Mouse (Mus musculus) kidney, postnatal 25 days (tissue): Measurements from ENCODE around the gene Irgm1.
A peak's percentile ranks its signal among the peaks of the same experiment; 100 is the strongest.
"Not testable (repeated sequence)": the region's sequence is repeated elsewhere in the genome, so short reads cannot be mapped to it uniquely, and the experiment has no call there.

Experiments used
- DNase-seq, 2 experiments: peaks; one replicate each; pipeline ENCODE4 v3.0.0; 2021; ENCODE audit warnings: mixed read lengths in 2 of 2

The Irgm1 gene

DNA sequence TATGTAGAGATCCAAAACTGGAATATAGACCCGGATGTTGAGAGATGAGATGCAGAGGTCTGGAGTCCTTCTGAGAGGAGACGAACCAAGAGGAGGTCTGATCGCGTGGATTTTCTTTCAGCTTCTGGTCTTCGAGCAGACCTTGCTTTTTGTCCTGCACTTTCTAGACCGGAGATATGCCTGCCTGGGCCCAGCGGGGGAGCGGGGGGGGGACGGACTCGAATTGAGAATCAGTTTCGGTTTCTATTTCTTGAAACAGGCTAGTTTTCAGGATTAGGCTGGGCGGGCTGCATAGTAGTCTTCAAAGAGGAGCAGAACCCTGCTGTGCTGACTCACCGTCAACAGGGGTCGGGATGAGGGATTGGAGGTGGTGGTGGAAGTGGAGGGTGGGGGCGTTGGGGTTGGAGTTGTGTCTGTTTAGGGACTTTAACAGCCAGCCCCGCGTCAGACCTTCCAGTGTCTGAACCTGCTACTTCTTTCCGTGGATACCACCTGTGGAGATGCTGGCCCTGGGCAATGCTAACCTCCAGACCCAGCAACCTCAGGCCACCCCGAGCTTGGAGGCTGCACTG is at the start of gene Irgm1:
TSS of gene Irgm1 (minus strand) at position 483 of the 572 bp plus-strand sequence.
- peak; percentile 88 to 90 for DNase-seq

DNA sequence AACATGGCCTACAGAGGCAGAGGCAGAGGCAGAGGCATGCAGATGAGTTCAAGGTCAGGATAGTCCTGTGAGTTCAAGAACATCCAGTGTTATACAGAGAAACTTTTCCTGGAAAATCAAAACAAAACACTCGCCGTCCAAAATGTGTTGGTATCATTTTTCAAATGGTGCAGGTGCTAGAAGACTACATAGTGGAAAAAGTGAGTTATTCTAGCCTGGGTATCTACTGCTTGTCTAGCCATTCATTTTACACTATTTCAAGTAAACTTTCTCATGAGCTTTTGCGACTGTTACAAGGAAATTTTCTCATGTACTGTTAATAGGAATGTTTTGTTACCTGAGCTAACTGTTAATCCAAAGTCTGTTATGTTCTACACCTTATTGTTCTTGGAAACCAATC is 46.9 kb upstream of the Irgm1 start:
- DNase-seq = no peak

DNA sequence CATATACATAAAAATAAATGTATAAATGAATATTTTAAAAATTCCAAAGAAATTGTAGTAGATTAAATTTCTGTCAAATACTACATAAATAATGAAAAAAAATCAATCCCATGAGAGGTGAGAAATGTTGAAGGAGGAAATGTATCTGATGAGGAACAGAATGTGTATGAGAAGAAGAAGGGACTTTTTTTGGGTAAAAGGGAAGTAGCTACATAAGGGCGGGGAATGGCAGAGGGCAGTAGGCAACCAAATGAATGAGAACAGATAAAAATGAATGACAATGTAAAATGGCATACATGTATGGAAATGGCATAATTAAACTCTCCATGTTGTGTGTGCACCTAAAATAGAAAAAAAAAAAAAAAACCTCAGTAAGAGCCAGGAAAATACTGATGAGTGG is 42.1 kb upstream of the Irgm1 start:
- DNase-seq = no peak

DNA sequence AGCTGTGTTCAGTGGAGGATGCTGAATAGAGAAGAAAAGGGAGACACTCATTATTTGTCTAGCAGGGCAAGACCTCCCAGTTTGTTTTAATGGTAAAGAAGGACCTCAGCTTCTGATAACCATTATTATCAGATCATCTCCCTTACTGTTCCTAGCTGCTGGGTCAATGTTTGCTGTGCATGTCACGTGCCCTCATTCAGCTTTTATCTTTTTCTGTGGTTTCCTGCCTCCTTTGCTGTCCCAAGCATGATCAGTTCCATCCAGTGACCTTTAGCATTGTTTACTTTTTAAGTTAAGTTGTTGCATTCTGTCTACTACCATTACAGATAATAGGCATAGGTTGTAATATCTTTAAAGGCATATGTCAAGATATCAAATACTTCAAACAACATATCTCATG is 37.0 kb upstream of the Irgm1 start:
- no peak for DNase-seq

DNA sequence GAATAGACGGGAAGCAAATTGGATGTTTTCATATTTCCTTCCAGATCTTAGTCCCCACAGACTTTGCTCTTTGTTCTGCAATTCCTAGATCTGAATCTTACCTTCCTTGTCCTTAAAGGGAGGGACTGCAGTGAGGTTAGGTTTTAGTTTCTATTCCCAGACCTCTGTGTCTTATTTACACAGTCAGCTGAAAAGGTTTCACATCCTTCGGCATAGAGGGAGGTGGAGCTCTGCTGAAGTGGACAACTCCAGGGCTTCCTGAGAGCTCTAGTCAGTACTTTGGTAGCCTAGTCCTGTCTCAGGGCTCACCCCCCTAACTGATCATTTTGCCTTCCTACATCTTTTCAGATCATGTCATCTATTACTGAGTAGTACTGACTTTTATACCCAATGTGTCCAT is 30.5 kb upstream of the Irgm1 start, which contains the start of gene Gm5431:
TSS of gene Gm5431 (minus strand) at position 194 of the 400 bp plus-strand sequence.
- no peak for DNase-seq

DNA sequence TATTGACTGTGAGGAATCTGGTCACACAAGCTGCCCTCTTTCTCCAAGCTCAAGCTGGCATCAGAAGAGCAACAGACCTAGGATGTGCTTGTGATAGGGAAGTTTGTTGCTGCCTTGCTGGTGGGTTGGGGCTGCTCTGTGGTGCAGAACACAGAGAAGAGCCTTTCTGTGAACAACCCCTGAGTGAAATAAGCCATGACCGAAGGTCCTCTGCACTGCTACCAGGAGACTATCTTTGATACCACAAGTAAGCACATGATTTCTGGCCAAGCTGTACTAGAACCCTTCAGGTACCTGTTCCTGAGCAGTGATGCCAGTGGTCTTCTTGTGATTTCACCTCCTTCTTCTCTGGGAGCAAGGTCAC is 30.1 kb upstream of the Irgm1 start:
- DNase-seq = not testable (repeated sequence)

DNA sequence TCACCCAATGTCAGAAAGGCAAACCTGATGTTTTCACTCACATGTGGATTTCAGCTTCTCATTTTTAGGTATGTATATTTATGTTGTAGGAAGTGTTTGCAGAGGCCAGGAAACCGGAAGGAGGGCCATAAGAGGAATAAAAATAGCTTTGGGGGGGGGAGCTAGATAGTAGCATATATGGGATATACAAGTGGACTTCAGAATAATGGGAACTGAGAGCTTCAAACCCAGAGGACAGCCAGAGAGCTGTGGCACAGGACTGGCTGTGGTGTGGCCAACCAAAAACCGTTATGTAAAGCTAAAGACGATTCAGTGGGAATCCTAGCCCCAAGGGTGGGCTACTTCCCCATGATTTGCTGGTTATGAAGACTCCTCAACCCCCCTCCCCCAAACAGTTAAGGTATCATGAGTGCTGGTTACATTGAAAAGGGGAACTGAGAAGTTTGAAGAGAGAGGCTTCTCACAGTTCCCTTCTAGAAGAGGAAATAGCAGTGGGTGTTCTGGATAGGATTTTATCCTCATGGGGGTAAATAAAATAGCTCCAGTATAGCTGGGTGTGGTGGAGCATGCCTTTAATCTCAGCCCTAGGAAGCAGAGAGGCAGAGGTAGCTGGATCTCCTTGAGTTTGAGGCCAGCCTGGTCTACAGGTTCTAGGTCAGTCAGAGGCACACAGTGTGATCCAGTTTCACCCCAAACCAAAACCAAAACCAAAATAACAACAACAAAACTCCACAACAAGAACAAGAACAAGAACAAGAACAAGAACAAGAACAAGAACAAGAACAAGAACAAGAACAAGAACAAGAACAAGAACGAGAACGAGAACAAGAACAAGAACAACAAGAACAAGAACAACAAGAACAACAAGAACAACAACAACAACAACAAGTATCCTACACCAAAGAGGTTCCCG is 29.4 kb upstream of the Irgm1 start:
- not testable (repeated sequence) for DNase-seq

DNA sequence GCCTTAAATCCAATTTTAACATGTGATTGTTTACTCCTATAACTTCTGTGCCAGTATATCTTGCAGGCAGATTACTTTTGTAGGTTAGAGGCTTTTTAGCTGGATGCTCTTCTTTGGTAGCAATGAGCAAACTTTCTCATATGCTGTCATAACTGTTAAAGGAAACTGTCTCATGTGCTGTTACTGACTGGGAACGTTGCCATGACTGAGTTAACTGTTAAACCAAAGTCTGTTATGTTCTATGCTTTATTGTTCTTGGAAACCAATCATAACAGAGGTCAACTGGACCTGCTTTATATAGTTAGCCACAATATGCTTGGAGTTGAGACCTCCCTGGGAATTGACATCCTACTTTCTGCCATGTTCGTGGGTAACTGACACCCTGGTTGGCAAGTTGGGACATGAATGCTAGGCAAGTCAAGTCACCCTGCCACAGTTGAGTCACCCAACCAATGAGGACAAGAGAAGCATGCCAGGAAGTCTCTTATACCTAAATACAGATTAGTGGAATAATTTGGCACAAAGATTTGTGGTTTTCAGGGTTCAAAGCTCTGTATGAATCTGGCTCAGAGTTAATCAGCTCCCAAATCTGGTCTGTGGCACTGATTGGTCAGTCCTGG is 27.4 kb upstream of the Irgm1 start:
- DNase-seq = peak in 1 of 2 experiments; percentile 55

DNA sequence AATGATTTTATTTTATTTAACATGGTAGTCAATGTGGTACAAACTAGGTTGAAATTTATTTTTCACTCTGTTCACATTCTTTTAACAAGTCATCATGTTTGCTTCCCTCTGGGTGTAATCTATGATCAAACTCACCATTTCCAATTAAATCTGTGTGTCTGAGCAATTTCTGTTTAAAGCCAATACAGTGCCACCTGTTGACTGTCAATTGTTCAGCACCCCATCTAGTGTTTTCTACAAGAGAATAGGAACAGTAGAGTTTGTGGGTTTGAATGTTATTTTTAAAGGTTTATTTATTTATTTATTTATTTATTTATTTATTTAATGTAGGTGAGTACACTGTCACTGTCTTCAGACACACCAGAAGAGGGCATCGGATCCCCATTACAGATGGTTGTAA is 5.2 kb upstream of the Irgm1 start:
- no peak for DNase-seq

DNA sequence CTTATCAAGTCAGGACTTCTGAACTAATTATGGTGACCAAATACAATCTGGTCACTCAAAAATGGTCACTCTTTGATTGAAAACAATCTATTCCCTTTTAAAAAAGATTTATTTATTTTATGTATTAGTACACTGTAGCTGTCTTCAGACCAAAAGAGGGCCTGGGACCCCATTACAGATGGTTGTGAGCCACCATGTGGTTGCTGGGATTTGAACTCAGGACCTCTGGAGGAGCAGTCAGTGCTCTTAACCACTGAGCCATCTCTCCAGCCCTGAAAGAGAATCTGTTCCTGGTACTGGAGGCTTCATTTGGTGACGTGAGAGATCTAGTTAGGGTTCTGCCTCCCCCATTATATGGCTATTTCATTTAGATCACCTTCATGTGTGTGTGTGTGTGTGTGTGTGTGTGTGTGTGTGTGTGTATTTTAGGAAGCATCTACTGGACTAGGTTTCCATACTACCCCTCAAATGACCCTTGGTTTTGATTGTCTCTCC is 3.9 kb upstream of the Irgm1 start:
- not testable (repeated sequence) for DNase-seq

DNA sequence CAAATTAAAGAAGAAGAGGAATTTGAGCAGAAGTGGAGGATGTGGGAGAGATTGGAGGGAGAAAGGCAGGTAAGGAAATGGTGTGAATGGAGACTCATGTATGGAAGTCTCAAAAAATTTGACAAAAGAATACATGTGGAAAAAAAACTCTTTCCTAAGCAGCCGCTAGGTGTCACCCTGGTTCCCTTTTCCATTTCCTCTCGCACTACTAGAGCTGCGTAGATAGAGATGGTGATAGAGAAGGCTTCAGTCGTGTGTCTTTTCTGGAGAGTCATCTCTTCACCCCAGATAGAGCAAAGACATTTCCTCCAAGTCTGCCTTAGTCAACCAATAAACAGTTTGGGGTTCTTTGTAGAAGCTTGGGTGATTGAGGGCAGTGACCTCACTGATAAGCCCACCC is 3.0 kb upstream of the Irgm1 start:
- peak in 1 of 2 experiments; percentile 69 for DNase-seq

DNA sequence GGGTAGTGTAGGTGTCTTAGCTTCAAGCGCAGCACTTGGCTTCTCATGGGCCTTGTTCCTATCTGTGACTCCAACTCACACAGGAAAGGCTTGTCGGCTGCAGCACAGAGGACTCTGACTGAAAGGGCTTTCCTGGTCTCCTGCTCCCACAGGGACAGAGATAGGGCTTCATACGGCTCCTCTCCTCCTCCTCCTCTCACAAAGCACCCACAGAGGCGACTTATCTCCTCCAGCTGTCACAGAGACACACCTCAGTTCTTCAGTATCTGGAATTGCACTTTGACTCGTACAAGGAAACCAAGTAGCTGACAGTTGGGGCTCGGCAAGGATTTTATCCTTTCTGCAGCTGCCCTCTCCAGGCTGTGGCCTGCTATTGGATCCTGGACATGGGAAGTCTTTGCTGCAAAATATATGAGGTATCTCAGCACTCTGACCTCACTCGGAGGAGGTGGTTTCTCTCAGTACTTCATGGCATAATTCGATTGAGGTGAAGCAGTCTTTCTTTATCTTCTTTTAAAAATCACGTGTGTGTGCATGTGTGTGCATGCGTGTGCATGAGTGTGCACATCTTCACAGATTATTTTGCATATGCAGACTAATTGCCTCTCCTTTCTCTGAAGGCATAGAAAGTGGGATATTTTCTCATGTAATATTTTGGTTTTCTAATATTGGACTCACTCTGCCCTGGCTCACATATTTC is 2.3 kb upstream of the Irgm1 start:
- no peak for DNase-seq

DNA sequence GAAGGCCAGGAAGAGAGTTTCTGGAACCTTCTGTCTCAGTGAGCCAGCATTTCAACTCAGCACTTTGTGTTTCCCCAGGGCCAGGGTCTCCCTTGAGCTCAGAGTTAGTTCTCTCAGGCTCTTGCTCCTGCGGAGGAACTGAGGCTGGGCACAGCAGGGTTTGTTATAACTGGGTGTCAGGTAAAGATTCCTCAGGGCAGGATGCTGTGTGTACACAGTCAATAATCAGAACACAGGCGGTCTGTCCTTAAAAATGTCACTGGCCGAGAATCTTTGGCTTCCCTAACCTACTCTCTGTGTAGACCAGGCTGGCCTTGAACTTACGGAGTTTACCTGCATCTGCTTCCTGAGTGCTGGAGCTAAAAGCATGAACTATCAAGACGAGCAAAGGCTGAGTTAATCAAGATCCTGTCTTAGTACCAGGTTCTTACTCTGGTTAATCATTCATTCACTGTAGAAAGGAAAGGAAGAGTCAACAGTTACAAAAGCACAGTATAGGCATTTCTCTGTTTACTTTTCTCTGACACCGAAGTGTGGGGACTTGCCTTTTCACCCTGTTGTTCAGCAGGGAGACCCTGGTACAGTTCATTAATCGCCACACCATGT is 1.3 kb upstream of the Irgm1 start:
- DNase-seq = no peak

DNA sequence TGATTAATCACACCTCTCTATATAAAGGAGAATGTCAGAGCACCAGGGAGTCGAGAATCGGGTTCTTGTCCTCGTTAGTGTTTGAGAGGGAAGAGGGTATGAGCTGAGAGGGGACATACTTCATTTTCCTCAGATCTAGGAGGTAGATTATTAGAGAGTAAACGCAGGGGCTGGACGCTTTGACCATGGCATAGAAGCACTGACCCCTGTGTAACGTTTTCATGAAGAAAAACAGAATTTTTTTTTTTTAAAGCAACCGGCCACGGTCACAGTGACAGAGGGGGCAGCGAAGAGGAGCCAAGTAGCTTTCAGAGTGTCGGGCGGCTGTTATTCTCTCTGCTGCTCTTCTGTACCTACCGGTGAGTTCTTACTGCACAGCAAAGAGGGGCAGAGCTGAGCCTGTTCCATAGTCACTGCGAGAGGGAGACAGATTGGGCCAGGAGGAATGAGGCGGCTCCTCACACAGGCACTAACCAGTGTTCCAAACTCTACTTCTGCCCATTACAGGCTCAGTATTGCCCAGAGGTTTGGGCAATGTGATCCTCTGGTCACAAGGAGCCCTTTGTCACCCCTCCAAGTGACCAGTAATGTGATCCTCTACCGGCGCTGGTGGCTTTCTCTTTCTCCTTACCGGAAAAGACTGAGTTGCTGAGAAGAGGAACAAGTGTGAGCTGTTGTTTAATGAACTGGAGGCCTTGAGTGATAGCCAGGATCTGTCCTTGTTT is 496 bp upstream of the Irgm1 start:
- peak; percentile 45 to 61 for DNase-seq

DNA sequence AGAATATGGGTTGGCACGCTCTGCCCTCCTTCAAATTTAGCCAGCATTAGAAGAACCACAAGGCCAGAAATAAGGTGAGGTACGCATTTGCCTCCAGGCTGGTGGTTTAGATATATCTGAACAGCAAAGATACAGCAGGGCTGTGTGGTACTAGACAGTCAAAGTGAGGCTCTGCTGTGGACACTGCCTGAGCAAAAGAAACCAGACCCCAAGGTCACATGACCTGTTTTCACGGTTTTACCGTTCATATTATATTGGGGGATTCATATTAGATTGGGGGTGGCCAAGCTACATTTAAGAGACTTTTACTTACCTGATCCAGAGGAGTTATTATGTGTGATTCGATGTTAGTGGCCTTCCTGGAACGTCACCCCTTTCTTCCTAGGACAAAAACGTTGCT is 702 bp downstream of the Irgm1 start:
- no peak for DNase-seq

DNA sequence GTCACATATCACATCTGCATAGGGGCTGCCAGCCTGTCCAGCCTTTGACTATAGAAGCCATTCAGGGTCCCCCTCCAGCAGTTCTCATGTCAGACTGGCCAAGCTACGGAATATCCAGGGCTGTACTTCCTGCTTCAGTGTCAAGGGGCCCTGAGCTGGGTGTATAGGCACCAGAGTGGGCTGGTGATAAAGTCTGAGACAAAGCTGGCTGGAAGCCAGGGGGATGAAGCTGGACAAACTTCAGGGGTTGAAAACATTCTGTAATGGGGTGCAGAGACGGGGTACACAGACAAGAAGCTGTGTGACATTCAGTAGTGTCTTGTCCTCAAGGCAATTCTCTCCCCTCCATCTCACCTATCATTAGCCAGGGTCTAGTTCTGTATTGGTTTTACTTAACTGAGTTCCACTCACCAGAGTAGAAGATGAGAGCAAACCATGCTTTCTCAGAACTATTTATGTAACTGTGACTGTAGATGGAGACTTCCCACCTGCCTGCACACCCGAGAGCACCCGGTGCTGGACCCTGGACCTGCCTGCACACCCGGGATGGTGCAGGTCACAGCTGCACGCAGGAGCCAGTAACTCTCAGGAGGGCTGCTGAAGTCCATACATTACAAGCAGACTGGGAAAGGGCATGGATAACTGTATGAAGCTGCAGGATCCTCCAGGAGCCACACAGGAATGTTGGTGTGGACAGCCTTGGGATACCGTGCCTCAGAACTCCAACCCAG is 1.9 kb downstream of the Irgm1 start:
- peak; percentile 33 to 82 for DNase-seq

DNA sequence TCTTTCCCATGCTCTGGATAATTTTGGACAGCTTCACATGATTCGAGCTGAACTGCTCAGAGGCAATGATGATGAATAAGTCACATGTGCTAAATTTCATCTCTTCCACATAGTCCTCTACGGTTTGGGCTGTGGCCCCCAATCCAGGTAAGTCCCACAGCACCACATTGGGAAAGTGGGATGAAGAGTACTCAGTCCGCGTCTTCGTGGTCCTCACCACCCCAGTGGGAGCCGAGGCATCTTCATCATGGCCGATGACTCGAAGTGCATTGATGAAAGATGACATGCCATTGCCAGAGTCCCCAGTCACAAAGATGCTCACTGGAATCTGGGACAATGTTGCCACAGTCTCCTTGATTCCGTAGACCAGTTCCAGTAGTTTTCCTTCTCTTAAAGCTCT is 5.0 kb downstream of the Irgm1 start:
- no peak for DNase-seq

DNA sequence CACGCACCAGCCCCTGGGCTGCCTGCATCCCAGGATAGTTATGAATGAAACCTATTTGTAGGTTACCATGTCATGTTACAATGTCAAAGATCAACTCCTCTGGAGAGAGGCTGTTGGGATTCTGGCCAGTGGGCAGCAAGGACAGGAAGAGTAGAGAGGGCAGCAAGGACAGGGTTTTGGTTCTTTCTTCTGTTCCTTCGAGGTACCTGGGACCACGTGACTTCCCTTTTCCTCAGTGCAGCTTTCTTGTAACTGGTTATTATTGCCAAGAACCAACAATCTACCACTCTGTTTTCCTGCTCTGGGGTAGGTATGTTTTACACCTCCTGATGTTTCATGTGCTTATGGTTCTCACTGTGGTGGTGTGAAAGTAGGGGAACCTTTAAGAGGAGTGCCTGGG is 7.7 kb downstream of the Irgm1 start:
- DNase-seq = no peak

DNA sequence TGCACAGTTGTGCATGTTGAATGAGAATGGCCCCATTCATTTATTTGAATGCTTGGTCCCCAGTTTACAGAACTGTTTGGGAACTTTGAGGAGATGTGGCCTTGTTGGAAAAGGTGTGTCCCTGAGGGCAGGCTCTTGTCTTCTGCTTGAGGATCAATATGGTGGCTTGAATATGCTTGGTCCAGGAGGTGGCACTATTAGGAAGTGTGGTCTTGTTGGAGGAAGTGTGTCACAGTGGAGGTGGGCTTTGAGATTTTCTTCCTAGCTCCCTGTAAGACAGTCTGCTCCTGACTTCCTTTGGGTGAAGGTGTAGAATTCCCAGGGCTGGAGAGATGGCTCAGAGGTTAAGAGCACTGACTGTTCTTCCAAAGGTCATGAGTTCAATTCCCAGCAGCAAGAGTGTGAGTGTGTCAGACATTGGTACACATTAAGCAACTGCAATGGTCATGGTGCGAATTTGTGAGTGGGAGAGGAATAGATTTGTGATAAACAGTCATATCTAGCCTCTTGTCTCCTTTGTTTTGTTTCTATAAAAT is 8.6 kb downstream of the Irgm1 start:
- no peak for DNase-seq

DNA sequence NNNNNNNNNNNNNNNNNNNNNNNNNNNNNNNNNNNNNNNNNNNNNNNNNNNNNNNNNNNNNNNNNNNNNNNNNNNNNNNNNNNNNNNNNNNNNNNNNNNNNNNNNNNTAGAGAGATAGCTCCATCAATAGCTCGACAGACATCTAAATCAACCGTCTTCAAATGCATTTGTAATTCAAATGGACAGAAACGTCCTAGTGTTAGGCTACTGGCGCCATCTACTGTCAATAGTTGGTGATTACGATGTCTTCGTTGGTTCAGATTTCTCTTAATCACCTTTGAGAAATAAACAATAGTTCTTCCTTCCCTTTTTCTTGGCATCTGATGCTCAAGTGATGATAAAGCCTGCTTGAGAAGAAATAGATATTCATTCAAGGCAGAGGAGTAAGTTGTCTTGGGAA is 12.5 kb downstream of the Irgm1 start:
- peak in 1 of 2 experiments; percentile 85 for DNase-seq
